Mouse (Mus musculus) macrophage (primary cell): ENCODE measurements around the gene Hist1h3i. TPM values are rescaled to one million over a fixed set of nuclear protein-coding genes. Genes with fewer than 3 reads are reported as not detected.
"Not testable (repeated sequence)": the region's sequence is repeated elsewhere in the genome, so short reads cannot be mapped to it uniquely, and the experiment has no call there.

Experiments used
- H3K27ac ChIP-seq: fragments of 350-480 bp; formaldehyde crosslinking; 2 replicates; pipeline ENCODE4 v1.9.0; 2021
- H3K36me3 ChIP-seq: fragments of 350-480 bp; formaldehyde crosslinking; 2 replicates; pipeline ENCODE4 v1.9.0; 2021; ENCODE audit errors: inconsistent target
- H3K4me3 ChIP-seq: fragments of 350-480 bp; formaldehyde crosslinking; 2 replicates; pipeline ENCODE4 v1.9.0; 2021; ENCODE audit errors: inconsistent target
- H3K79me2 ChIP-seq: fragments of 350-480 bp; formaldehyde crosslinking; 2 replicates; pipeline ENCODE4 v1.9.0; 2021; ENCODE audit errors: inconsistent target
- WGBS: methylation state at CpG from one replicate; pipeline ENCODE4 v1.1.7; 2026; ENCODE audit warnings: inconsistent platforms; ENCODE audit not compliant: missing documents; 5-methylcytosine and 5-hydroxymethylcytosine counted together
- polyA plus RNA-seq: library from polyadenylated mRNA; stranded (reverse); fragments of 250-400 nt; gene quantifications from 3 replicates; pipeline ENCODE4 v1.2.4, GENCODE M21; 2018; ENCODE audit warnings: inconsistent platforms

Hist1h3i gene
- polyA plus RNA-seq, 1 experiment from 2014 or later = not detected

GRCm38 (mm10) chr13:21787760-21788593, 4.8 kb upstream of the Hist1h3i start:
- no peaks in the 10 kb centered on the region for H3K36me3 ChIP-seq
- H3K79me2 ChIP-seq = no peaks in the 10 kb centered on the region
- 54% methylated on average over 13 of the region's 21 CpGs for WGBS
- no peak overlapping the region for H3K4me3 ChIP-seq
- peak overlapping the region; percentile 28 for H3K27ac ChIP-seq

GRCm38 (mm10) chr13:21786899-21787629, 3.9 kb upstream of the Hist1h3i start, which contains the start of the genes Hist1h2an and Hist1h2bp:
Gene Hist1h2an, minus strand, starts transcription at chr13:21787218.
Gene Hist1h2bp, plus strand, starts transcription at chr13:21787461.
- not testable (repeated sequence) for H3K79me2 ChIP-seq, H3K36me3 ChIP-seq
- Histone ChIP-seq H3K27ac (peak within 1 kb of the TSS; percentile 88), H3K4me3 (peak within 1 kb of the TSS; percentile 20)
- WGBS = under 1% methylated on average over 22 of the region's 63 CpGs

GRCm38 (mm10) chr13:21786189-21786898, 3.2 kb upstream of the Hist1h3i start:
- Histone ChIP-seq H3K27ac (peak overlapping the region; percentile 88), H3K4me3 (peak overlapping the region; percentile 20), H3K79me2 (no peaks in the 10 kb centered on the region), H3K36me3 (no peaks in the 10 kb centered on the region)
- 29% methylated on average over 7 of the region's 8 CpGs for WGBS

- no peaks in the 10 kb centered on the region for H3K79me2 ChIP-seq
- WGBS = 88% methylated on average over 6 of the region's 6 CpGs
- H3K4me3 ChIP-seq = no peak overlapping the region; the same call in 1 of the 2 replicates
- H3K27ac ChIP-seq = peak overlapping the region; percentile 88
- no peaks in the 10 kb centered on the region for H3K36me3 ChIP-seq
Measured at GRCm38 (mm10) chr13:21784311-21784710, 1.1 kb upstream of the Hist1h3i start.

GRCm38 (mm10) chr13:21783734-21784161, 578 bp upstream of the Hist1h3i start:
- Histone ChIP-seq H3K36me3 (no peaks in the 10 kb centered on the region), H3K27ac (peak overlapping the region; percentile 88), H3K4me3 (peak overlapping the region; percentile 29), H3K79me2 (no peaks in the 10 kb centered on the region)
- 15% methylated on average over 9 of the region's 9 CpGs for WGBS

- H3K36me3 ChIP-seq = not testable (repeated sequence)
- 4% methylated on average over 10 of the region's 35 CpGs for WGBS
Measured at GRCm38 (mm10) chr13:21782361-21783254, 562 bp downstream of the Hist1h3i start.

GRCm38 (mm10) chr13:21781639-21782038, 1.5 kb downstream of the Hist1h3i start:
- 100% methylated on average over 1 of the region's 1 CpGs for WGBS
- H3K36me3 ChIP-seq = no peaks in the 10 kb centered on the region
- H3K4me3 ChIP-seq = no peak overlapping the region
- no peaks in the 10 kb centered on the region for H3K79me2 ChIP-seq
- peak overlapping the region; percentile 86 for H3K27ac ChIP-seq

More at GRCm38 (mm10) chr13:21782361-21783254, 562 bp downstream of the Hist1h3i start:
- H3K4me3 ChIP-seq = peak overlapping the region; percentile 23; the same call in 1 of the 2 replicates
- H3K79me2 ChIP-seq = not testable (repeated sequence)
- H3K27ac ChIP-seq = peak overlapping the region; percentile 86

- 60% methylated on average over 5 of the region's 6 CpGs for WGBS
- Histone ChIP-seq H3K36me3 (no peaks in the 10 kb centered on the region), H3K27ac (peak overlapping the region; percentile 86), H3K4me3 (peak overlapping the region; percentile 58; the same call in 1 of the 2 replicates), H3K79me2 (no peaks in the 10 kb centered on the region)
Measured at GRCm38 (mm10) chr13:21781021-21781555, 2.1 kb downstream of the Hist1h3i start.

GRCm38 (mm10) chr13:21779767-21780731, 3.1 kb downstream of the Hist1h3i start, which contains the start of gene Hist1h1b:
Gene Hist1h1b, minus strand, starts transcription at chr13:21780625.
- Histone ChIP-seq H3K27ac (peak within 1 kb of the TSS; percentile 86), H3K36me3 (no peaks in the 10 kb centered on the region), H3K79me2 (no peaks in the 10 kb centered on the region), H3K4me3 (peak within 1 kb of the TSS; percentile 58)
- WGBS = under 1% methylated on average over 43 of the region's 44 CpGs

GRCm38 (mm10) chr13:21778814-21779766, 4.1 kb downstream of the Hist1h3i start:
- under 1% methylated on average over 31 of the region's 33 CpGs for WGBS
- Histone ChIP-seq H3K36me3 (no peaks in the 10 kb centered on the region), H3K79me2 (no peaks in the 10 kb centered on the region)

GRCm38 (mm10) chr13:21755707-21756106, 27.5 kb downstream of the Hist1h3i start:
- 69% methylated on average over 1 of the region's 1 CpGs for WGBS
- H3K27ac ChIP-seq = no peak overlapping the region
- no peaks in the 10 kb centered on the region for H3K36me3 ChIP-seq
- H3K4me3 ChIP-seq = peak overlapping the region; percentile 33; the same call in 1 of the 2 replicates
- H3K79me2 ChIP-seq = no peaks in the 10 kb centered on the region

More at GRCm38 (mm10) chr13:21778814-21779766, 4.1 kb downstream of the Hist1h3i start:
- peak overlapping the region; percentile 86 for H3K27ac ChIP-seq
- peak overlapping the region; percentile 58 for H3K4me3 ChIP-seq
